Mouse (Mus musculus) right cerebral cortex, postnatal 25 days (tissue): ENCODE measurements at regions not wholly inside any gene's neighbourhood (a gene's known extent, or its start where the extent isn't known, plus 50 kb on each side); places are given as distances from the start of the nearest gene placed in this dataset.

Experiments used
- DNase-seq: peaks from one replicate; pipeline ENCODE4 v3.0.0; 2022

- no peak for DNase-seq
Observed at GRCm38 (mm10) chr13:44151526-44151925, 367.0 kb downstream of the Cd83 start.

GRCm38 (mm10) chr13:44152806-44153613, 368.4 kb downstream of the Cd83 start:
- no peak for DNase-seq

DNA sequence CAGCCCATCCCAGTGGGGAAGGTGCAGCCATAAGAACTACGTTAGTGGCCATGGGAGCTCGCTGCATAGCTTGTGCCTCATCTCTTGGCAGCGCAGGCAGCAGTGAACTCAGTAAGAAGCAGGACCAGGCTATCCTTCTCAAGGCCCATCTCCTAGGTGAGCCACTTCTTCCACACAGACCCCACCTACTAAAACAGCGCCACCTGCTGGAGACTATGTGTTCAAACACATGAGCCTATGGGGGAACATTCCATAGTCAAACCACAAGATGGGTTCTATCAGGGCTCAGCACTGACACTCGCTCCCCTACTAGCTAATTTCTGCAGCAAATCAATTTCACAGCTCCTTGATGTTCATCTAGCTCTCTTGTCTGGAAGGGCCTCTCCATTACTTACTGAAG, 369.2 kb downstream of the Cd83 start:
- no peak for DNase-seq

- DNase-seq, result no peak
Observed at GRCm38 (mm10) chr13:44155956-44156355, 371.4 kb downstream of the Cd83 start.

DNA sequence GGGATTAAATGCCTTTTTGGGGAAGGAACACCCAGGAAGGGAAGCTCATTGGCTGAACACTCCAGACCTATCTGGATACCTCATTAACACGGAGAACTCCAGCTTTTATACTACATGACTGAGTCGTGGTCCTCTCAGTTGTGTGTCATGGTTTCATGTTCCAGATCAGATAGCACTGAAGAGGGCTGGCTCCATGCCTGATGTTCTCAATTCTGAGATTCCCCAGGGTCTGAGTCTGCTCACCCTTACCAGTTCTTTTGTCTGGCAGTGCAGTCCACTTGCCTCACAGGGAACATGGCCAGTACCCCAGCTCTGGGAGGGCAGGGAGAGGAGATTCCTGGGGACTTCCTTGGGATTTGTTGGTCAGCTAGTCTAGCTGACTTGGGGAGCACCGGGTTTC, 372.0 kb downstream of the Cd83 start:
- DNase-seq, result no peak

DNA sequence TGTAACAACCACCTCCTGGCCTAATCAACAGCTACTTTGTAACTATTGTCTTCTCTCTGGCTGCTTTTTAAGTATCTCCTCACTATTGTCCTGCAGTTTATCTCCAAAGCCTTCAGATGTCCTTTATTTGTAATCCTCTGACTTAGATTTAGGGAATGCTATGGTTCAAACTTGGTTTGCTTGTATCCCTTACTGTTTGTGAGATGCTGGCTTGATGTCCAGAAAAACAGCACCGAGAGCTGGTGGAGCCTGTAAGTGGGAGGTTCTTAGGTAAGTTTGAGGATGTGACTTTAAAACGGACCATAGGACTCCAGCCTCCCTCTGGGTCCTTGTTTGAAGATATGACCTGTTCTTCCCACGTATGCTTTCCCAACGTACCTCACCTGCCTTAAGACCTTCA, 372.7 kb downstream of the Cd83 start:
- no peak for DNase-seq

GRCm38 (mm10) chr13:44158364-44158763, 373.8 kb downstream of the Cd83 start:
- DNase-seq, result no peak

GRCm38 (mm10) chr13:44159346-44159745, 374.8 kb downstream of the Cd83 start:
- no peak for DNase-seq

DNA sequence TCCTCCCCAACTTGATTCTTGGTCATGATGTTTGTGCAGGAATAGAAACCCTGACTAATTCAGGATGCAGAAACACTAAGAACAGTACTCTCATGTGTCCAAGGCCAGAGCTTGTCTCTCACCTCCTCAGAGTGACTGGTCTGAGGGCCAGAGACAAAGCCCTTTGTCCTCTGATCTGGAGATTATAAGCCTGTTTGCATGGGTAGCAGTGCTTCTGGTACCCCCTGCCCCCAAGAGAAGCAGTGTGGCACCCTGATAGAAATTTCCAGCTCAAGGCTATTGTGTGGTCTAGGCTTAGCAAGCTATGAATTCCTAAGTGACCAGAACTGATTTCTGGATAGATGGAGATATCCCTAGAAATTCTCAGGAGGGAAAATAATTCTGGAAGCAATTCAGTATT, 380.2 kb downstream of the Cd83 start:
- no peak for DNase-seq

- DNase-seq, result no peak
Observed at GRCm38 (mm10) chr13:44167186-44167585, 382.6 kb downstream of the Cd83 start.

DNA sequence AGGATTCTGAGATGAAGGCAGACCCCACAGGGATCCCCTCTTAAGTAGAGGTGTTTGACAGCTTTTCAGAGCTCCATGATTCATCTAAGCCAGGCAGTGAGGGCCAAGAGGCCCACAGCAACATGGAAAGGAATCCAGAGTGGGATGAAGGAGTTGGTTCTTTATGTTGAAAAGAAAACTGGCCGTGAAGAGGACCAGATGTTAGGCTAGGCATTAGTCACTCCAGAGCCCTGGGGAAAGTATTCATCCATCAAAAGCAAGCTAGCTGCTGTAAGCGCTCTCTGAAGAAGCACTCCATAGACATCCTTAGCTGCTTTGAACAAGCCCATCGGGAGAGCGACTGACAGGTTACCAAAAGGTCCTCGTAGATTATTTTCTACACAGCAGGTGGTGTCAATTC, 383.6 kb downstream of the Cd83 start:
- no peak for DNase-seq

DNA sequence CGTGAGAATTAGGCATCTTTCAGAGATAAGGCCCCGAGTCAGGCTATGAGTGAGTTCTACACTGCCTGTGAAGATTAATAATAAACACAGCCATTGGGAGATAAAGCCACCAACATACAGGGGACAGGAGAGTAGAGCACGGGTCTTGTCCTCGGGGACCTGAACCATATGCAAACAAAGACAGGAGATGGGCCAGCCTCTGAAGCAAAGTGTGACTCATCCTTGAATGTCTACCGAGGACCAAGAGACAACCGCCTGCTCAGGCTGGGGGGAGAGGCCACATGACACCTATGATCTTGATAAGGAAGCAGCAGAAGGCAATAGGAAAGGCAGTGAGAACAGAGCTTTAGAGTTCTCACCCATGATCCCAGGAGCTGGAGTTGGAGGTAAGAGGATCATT, 387.1 kb downstream of the Cd83 start:
- DNase-seq, result no peak

GRCm38 (mm10) chr13:44172701-44173100, 388.1 kb downstream of the Cd83 start:
- no peak for DNase-seq

DNA sequence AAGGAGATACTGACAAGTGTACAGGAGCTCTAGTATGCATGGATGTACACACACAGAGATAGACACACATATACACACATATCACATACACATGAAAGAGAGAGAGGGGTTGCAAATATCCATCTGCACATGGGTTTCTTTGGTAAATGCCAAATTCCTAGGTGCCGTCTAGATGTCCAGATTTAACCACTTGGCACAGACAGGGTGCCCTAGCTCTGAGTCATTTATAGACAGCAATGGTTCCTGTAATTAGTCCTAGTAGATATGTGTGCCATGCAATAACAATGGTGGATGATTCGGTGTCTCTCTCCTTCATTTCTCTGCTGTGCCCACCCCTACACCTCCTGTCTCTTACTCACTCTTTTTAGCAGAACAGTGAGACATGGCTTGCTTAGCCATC, 389.7 kb downstream of the Cd83 start:
- DNase-seq, result no peak

DNA sequence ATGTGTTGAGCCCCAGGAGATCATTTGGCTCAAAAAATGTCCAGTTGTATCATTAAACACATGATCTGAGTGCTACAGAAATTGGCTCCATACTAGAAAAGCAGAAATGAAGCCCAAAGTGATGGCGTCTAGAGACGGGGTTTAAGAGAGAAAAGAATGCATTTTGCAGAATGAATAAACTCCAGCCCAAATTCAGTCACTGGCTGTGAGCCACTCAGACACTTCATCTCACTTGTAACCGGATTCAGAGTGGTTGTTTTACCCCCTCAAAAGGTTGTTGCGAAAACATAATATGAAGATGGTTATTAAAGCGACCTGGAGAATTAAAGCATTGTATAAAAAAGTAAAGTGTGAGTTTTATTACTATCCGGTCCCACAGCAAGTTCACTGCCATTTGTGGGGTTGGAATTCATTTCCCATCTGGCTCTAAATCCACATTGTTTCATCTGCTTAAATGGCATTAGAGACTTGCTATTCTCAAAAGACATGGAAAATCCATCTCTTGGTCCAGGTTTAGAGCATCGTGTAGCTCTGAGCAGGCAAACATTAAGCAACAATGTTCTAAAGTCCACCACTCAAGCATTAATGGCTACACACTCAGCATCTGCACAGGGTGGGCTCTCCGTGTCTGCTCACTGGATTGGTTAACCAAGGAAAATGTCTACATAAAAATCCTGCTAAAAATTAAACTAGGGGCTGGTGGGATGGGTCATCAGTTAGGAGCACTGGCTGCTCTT, 390.9 kb downstream of the Cd83 start:
- no peak for DNase-seq

- no peak for DNase-seq
Observed at GRCm38 (mm10) chr13:44176121-44176520, 391.5 kb downstream of the Cd83 start.

DNA sequence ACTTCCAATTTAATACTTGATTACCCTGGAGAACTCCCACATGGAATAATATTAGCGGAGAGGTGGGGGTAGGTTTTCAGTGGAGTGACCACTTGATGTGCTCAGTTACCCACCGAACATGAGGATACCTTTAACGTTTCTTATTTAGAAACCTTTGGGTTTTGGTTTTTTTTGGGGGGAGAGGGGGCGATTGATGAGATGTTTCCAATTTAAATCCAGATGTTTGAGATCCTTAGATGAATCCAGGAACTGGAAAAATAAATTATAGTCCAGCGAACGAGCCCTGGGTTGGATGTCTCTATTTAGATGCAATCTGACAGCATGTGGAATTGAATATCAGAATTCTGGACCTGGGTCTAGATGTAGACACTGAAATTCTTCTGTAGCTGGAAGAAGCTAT, 393.4 kb downstream of the Cd83 start:
- no peak for DNase-seq

GRCm38 (mm10) chr13:44180384-44180783, 395.8 kb downstream of the Cd83 start:
- DNase-seq, result no peak

- no peak for DNase-seq
Observed at GRCm38 (mm10) chr13:44182544-44183191, 398.1 kb downstream of the Cd83 start.

GRCm38 (mm10) chr13:44195365-44195764, 410.8 kb downstream of the Cd83 start:
- no peak for DNase-seq

DNA sequence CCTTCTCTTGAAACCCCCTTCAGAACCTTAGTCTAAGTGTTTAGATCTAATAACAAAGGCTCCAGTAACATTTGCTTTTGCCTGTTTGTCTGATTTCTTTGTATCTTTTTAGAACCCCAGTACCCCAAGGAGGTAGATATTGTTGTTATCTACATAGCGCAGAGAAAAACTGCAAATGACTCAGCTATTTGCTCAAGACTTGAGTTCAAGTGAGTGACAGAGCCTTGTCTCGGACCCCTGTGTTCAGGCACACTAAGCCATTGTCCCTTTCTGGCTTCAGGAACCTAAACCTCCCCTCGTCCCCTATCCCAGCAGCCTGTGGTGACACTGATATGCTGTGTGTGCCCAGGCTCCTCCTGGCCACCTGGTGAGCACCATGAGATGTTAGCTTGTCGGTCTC, 421.5 kb downstream of the Cd83 start:
- no peak for DNase-seq

DNA sequence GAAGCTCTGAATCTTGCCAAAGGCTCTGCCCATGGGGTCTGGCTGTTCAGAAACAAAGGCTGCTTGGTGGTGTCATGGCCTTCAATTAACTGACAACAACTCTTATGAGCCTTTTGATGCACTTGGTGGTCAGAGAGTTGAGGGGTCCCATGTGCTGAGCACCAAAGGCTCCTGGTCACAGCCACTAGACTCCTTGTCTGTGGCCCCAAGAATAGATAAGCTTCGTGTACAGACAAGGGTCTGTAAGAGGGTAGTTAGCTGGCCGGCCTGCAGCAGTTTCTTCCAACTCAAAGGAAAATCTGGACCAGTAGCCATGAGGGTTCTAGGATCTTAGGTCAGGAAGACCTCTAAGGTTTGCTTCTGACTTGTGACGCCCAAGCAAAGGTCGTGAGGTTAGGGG, 421.9 kb downstream of the Cd83 start:
- no peak for DNase-seq

- DNase-seq, result no peak
Observed at GRCm38 (mm10) chr13:44207400-44208005, 422.9 kb downstream of the Cd83 start.

- no peak for DNase-seq
Observed at GRCm38 (mm10) chr13:44209036-44209435, 424.5 kb downstream of the Cd83 start.
